Mouse (Mus musculus) embryonic fibroblast, embryonic 13.5 days (primary cell): ENCODE measurements around the gene Chchd10.

ENCODE experiments used
- CTCF ChIP-seq: IDR thresholded peaks from 2 replicates; pipeline ENCODE4 v1.5.1; 2011; ENCODE audit warnings: mild to moderate bottlenecking, control low read depth, low read length, moderate library complexity, borderline replicate concordance; ENCODE audit not compliant: insufficient read depth
- POLR2A ChIP-seq: IDR thresholded peaks from 2 replicates; pipeline ENCODE4 v1.6.1; 2011; ENCODE audit warnings: low read depth, mild to moderate bottlenecking, control low read depth, low read length, moderate library complexity

DNA sequence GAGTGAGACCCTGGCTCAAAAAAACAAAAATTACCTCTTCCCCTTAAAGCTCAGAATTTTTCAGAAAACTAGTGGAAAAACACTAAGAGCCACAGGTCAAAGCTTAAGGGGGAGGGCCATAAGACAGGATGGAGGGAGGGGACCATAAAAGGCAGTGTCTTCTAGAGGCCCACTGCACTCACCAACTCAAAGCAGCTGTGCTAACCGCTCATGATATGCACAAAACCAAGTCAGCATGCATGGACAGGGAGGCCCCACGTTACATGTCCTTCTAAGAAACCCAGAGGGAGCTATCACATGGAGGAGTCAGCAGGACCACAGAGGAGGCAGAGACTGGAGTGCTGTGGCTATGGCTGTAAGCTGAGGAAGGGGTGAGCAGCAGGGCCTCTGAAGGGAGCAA is 22.2 kb upstream of the Chchd10 start:
- no peak for TF ChIP-seq CTCF
- no peak for TF ChIP-seq POLR2A
